Mouse (Mus musculus): Measurements from ENCODE around the gene Gtf3c6.

The Gtf3c6 gene

GRCm38 (mm10) chr10:40258976-40259375, 1.1 kb upstream of the Gtf3c6 start:
- peak; percentile 16 to 53 for DNase-seq (ENCODE audit: low spot score in 2 of 2)

- DNase-seq (ENCODE audit: low spot score in 2 of 2) = peak; percentile 64 to 66
These were observed 576 bp upstream of the Gtf3c6 start for GRCm38 (mm10) chr10:40258401-40258966.

- DNase-seq (ENCODE audit: low spot score in 2 of 2) = peak; percentile 35 to 49
These were observed 1.2 kb downstream of the Gtf3c6 start for GRCm38 (mm10) chr10:40256716-40257115.

- no peak for DNase-seq (ENCODE audit: low spot score in 2 of 2)
These were observed 6.9 kb downstream of the Gtf3c6 start for GRCm38 (mm10) chr10:40250969-40251368.

GRCm38 (mm10) chr10:40249625-40250024, 8.3 kb downstream of the Gtf3c6 start:
- DNase-seq (ENCODE audit: low spot score in 2 of 2) = no peak

- no peak for DNase-seq (ENCODE audit: low spot score in 2 of 2)
These were observed 10.7 kb downstream of the Gtf3c6 start for GRCm38 (mm10) chr10:40247166-40247716.

GRCm38 (mm10) chr10:40246374-40247165, 11.3 kb downstream of the Gtf3c6 start, which contains the start of gene Rpf2:
Gene Rpf2 (minus strand): TSS chr10:40247036.
- peak; percentile 75 to 77 for DNase-seq (ENCODE audit: low spot score in 2 of 2)

GRCm38 (mm10) chr10:40237826-40238225, 20.1 kb downstream of the Gtf3c6 start:
- DNase-seq (ENCODE audit: low spot score in 2 of 2) = no peak

- DNase-seq (ENCODE audit: low spot score in 2 of 2) = no peak
These were observed 24.7 kb downstream of the Gtf3c6 start for GRCm38 (mm10) chr10:40233241-40233640.

GRCm38 (mm10) chr10:40232442-40232841, 25.5 kb downstream of the Gtf3c6 start:
- no peak for DNase-seq (ENCODE audit: low spot score in 2 of 2)

GRCm38 (mm10) chr10:40229725-40230124, 28.2 kb downstream of the Gtf3c6 start:
- no peak for DNase-seq (ENCODE audit: low spot score in 2 of 2)

GRCm38 (mm10) chr10:40227660-40228303, 30.1 kb downstream of the Gtf3c6 start:
- DNase-seq (ENCODE audit: low spot score in 2 of 2) = no peak

- no peak for DNase-seq (ENCODE audit: low spot score in 2 of 2)
These were observed 39.0 kb downstream of the Gtf3c6 start for GRCm38 (mm10) chr10:40218874-40219273.

- peak; percentile 79 to 91 for DNase-seq (ENCODE audit: low spot score in 2 of 2)
These were observed 45.3 kb downstream of the Gtf3c6 start for GRCm38 (mm10) chr10:40212443-40213169.
